Mouse (Mus musculus): ENCODE data around the gene Hras. TPM values are rescaled to one million over a fixed set of nuclear protein-coding genes. Genes with fewer than 3 reads are reported as not detected.

Gene Hras
- polyA plus RNA-seq, 1 experiment from 2014 or later = 99.8 TPM

- peak within 1 kb of the TSS; percentile 73 for H3K9ac ChIP-seq
- H3K4me2 ChIP-seq = peak within 1 kb of the TSS; percentile 79
- H3K27me3 ChIP-seq = no peaks in the 10 kb centered on the region
- peak within 1 kb of the TSS; percentile 56 for H3K4me3 ChIP-seq
- peak; percentile 94 for ATAC-seq (ENCODE audit: insufficient number of reproducible peaks, insufficient read depth, low FRiP score, low TSS enrichment, low read depth)
- peak within 1 kb of the TSS; percentile 92 for H3K27ac ChIP-seq
- WGBS = 3% methylated on average over 55 of the region's 55 CpGs
- H3K36me3 ChIP-seq = no peaks in the 10 kb centered on the region
- H3K9me3 ChIP-seq = no peaks in the 10 kb centered on the region
- peaks cover 40% of the 10 kb centered on the region for H3K4me1 ChIP-seq
Observed at GRCm38 (mm10) chr7:141172116-141173006, 21.4 kb downstream of the Hras start, which contains the start of gene Rnh1. TSS of gene Rnh1 (minus strand) at chr7:141172857.

- Histone ChIP-seq H3K36me3 (peaks cover 13% of the 10 kb centered on the region), H3K4me1 (peaks cover 43% of the 10 kb centered on the region), H3K27me3 (no peaks in the 10 kb centered on the region), H3K9me3 (no peaks in the 10 kb centered on the region), H3K27ac (no peak overlapping the region), H3K4me3 (no peak overlapping the region), H3K9ac (no peak overlapping the region), H3K4me2 (no peak overlapping the region)
- ATAC-seq (ENCODE audit: insufficient number of reproducible peaks, insufficient read depth, low FRiP score, low TSS enrichment, low read depth) = no peak
Observed at GRCm38 (mm10) chr7:141169866-141170265, 23.9 kb downstream of the Hras start.

- Histone ChIP-seq H3K27ac (peak overlapping the region; percentile 72; the same call in 1 of the 2 replicates), H3K36me3 (peaks cover 18% of the 10 kb centered on the region), H3K9ac (peak overlapping the region; percentile 80), H3K4me3 (no peak overlapping the region), H3K4me1 (peaks cover 43% of the 10 kb centered on the region), H3K27me3 (no peaks in the 10 kb centered on the region), H3K4me2 (peak overlapping the region; percentile 74; the same call in 1 of the 2 replicates), H3K9me3 (no peaks in the 10 kb centered on the region)
- no peak for ATAC-seq (ENCODE audit: insufficient number of reproducible peaks, insufficient read depth, low FRiP score, low TSS enrichment, low read depth)
- WGBS = 76% methylated on average over 1 of the region's 1 CpGs
Observed at GRCm38 (mm10) chr7:141169300-141169699, 24.5 kb downstream of the Hras start.

- Histone ChIP-seq H3K9me3 (no peaks in the 10 kb centered on the region), H3K9ac (peak overlapping the region; percentile 80), H3K27me3 (no peaks in the 10 kb centered on the region), H3K4me1 (peaks cover 40% of the 10 kb centered on the region), H3K4me3 (peak overlapping the region; percentile 59), H3K36me3 (peaks cover 26% of the 10 kb centered on the region), H3K4me2 (peak overlapping the region; percentile 74), H3K27ac (peak overlapping the region; percentile 72)
- 2% methylated on average over 22 of the region's 22 CpGs for WGBS
- ATAC-seq (ENCODE audit: insufficient number of reproducible peaks, insufficient read depth, low FRiP score, low TSS enrichment, low read depth) = peak; percentile 40; the same call in 1 of the 2 replicates
Observed at GRCm38 (mm10) chr7:141168518-141168953, 25.3 kb downstream of the Hras start.

- WGBS = 18% methylated on average over 7 of the region's 7 CpGs
- peaks cover 31% of the 10 kb centered on the region for H3K36me3 ChIP-seq
- H3K4me2 ChIP-seq = peak overlapping the region; percentile 74
- H3K27ac ChIP-seq = peak overlapping the region; percentile 72
- ATAC-seq (ENCODE audit: insufficient number of reproducible peaks, insufficient read depth, low FRiP score, low TSS enrichment, low read depth) = no peak
- H3K9me3 ChIP-seq = no peaks in the 10 kb centered on the region
- no peaks in the 10 kb centered on the region for H3K27me3 ChIP-seq
- peak overlapping the region; percentile 80 for H3K9ac ChIP-seq
- H3K4me1 ChIP-seq = peaks cover 35% of the 10 kb centered on the region
- peak overlapping the region; percentile 59 for H3K4me3 ChIP-seq
Observed at GRCm38 (mm10) chr7:141167901-141168517, 25.8 kb downstream of the Hras start.

- H3K27ac ChIP-seq = no peak overlapping the region
- no peak for ATAC-seq (ENCODE audit: insufficient number of reproducible peaks, insufficient read depth, low FRiP score, low TSS enrichment, low read depth)
- no peaks in the 10 kb centered on the region for H3K9me3 ChIP-seq
- no peak overlapping the region for H3K4me2 ChIP-seq
- no peaks in the 10 kb centered on the region for H3K27me3 ChIP-seq
- no peak overlapping the region for H3K9ac ChIP-seq
- H3K4me3 ChIP-seq = no peak overlapping the region
- peaks cover 61% of the 10 kb centered on the region for H3K36me3 ChIP-seq
- H3K4me1 ChIP-seq = peaks cover 29% of the 10 kb centered on the region
- WGBS = 82% methylated on average over 6 of the region's 6 CpGs
Observed at GRCm38 (mm10) chr7:141164850-141165249, 29.0 kb downstream of the Hras start.

- no peak for ATAC-seq (ENCODE audit: insufficient number of reproducible peaks, insufficient read depth, low FRiP score, low TSS enrichment, low read depth)
- no peak overlapping the region for H3K27ac ChIP-seq
- H3K36me3 ChIP-seq = peaks cover 65% of the 10 kb centered on the region
- H3K9ac ChIP-seq = no peak overlapping the region
- no peaks in the 10 kb centered on the region for H3K27me3 ChIP-seq
- H3K4me3 ChIP-seq = no peak overlapping the region
- H3K4me1 ChIP-seq = peaks cover 26% of the 10 kb centered on the region
- H3K9me3 ChIP-seq = no peaks in the 10 kb centered on the region
- 94% methylated on average over 7 of the region's 7 CpGs for WGBS
- H3K4me2 ChIP-seq = no peak overlapping the region
Observed at GRCm38 (mm10) chr7:141164397-141164796, 29.4 kb downstream of the Hras start.

- no peaks in the 10 kb centered on the region for H3K9me3 ChIP-seq
- no peaks in the 10 kb centered on the region for H3K27me3 ChIP-seq
- WGBS = 88% methylated on average over 9 of the region's 9 CpGs
- H3K36me3 ChIP-seq = peaks cover 80% of the 10 kb centered on the region
- H3K4me1 ChIP-seq = no peaks in the 10 kb centered on the region
- ATAC-seq (ENCODE audit: insufficient number of reproducible peaks, insufficient read depth, low FRiP score, low TSS enrichment, low read depth) = no peak
- no peak overlapping the region for H3K9ac ChIP-seq
- no peak overlapping the region for H3K4me2 ChIP-seq
- no peak overlapping the region for H3K4me3 ChIP-seq
- H3K27ac ChIP-seq = no peak overlapping the region
Observed at GRCm38 (mm10) chr7:141155362-141155761, 38.4 kb downstream of the Hras start.

GRCm38 (mm10) chr7:141148639-141149038 is 45.2 kb downstream of the Hras start:
- Histone ChIP-seq H3K9ac (no peak overlapping the region), H3K27me3 (no peaks in the 10 kb centered on the region), H3K4me2 (no peak overlapping the region), H3K4me3 (no peak overlapping the region), H3K4me1 (0 out of 2 replicates have a peak, but pooled peaks cover 3% of the 10 kb centered on the region), H3K36me3 (peaks cover 76% of the 10 kb centered on the region), H3K27ac (no peak overlapping the region), H3K9me3 (no peaks in the 10 kb centered on the region)
- no peak for ATAC-seq (ENCODE audit: insufficient number of reproducible peaks, insufficient read depth, low FRiP score, low TSS enrichment, low read depth)
- 71% methylated on average over 4 of the region's 4 CpGs for WGBS

GRCm38 (mm10) chr7:141147044-141147443 is 46.8 kb downstream of the Hras start:
- 81% methylated on average over 6 of the region's 6 CpGs for WGBS
- H3K36me3 ChIP-seq = peaks cover 74% of the 10 kb centered on the region
- no peak for ATAC-seq (ENCODE audit: insufficient number of reproducible peaks, insufficient read depth, low FRiP score, low TSS enrichment, low read depth)

GRCm38 (mm10) chr7:141146043-141146595 is 47.7 kb downstream of the Hras start:
- no peak overlapping the region for H3K4me2 ChIP-seq
- H3K4me3 ChIP-seq = no peak overlapping the region
- no peak overlapping the region for H3K27ac ChIP-seq
- no peaks in the 10 kb centered on the region for H3K27me3 ChIP-seq
- 89% methylated on average over 12 of the region's 12 CpGs for whole genome bisulfite sequencing
- ATAC-seq (ENCODE audit: insufficient number of reproducible peaks, insufficient read depth, low FRiP score, low TSS enrichment, low read depth) = no peak
- no peaks in the 10 kb centered on the region for H3K9me3 ChIP-seq
- peaks cover 66% of the 10 kb centered on the region for H3K36me3 ChIP-seq
- no peak overlapping the region for H3K9ac ChIP-seq
- 0 out of 2 replicates have a peak, but pooled peaks cover 3% of the 10 kb centered on the region for H3K4me1 ChIP-seq

More at GRCm38 (mm10) chr7:141147044-141147443, 46.8 kb downstream of the Hras start:
- Histone ChIP-seq H3K9me3 (no peaks in the 10 kb centered on the region), H3K4me2 (no peak overlapping the region), H3K4me1 (0 out of 2 replicates have a peak, but pooled peaks cover 3% of the 10 kb centered on the region), H3K9ac (no peak overlapping the region; the same call in 1 of the 2 replicates), H3K27ac (peak overlapping the region; percentile 1; the same call in 1 of the 2 replicates), H3K27me3 (no peaks in the 10 kb centered on the region), H3K4me3 (no peak overlapping the region)

Data from embryonic facial prominence, embryonic 13.5 days (tissue).